Mouse (Mus musculus): ENCODE measurements around the gene Hvcn1.

Gene Hvcn1

DNA sequence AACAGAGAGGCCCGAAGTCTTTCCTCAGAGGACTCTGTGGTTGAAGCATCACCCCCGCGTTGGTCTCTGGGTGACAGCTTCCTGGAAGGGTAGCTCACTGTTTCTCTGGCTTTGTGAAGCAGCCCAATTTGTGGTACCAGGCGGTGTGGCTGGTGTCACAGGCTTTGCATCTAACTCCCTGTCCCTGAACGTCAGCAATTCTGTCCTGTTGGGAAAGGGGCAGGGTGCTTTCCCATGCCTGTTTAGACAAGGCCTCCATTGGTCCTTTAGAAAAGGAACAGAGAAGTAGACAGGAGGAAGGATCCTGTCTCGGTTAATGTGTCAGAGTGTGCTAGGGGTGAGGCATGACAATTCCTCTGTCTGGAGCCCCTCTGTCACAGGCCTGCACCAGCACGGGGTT, 12.3 kb downstream of the Hvcn1 start:
- POLR2A ChIA-PET, result interaction anchor here in 3 of 4 experiments (0.7 to 3.7 kb wide), 7 partner anchors 9 to 73 kb away, joined by 3 to 19 read pairs (median 4); no protein-coding TSS in a partner anchor

DNA sequence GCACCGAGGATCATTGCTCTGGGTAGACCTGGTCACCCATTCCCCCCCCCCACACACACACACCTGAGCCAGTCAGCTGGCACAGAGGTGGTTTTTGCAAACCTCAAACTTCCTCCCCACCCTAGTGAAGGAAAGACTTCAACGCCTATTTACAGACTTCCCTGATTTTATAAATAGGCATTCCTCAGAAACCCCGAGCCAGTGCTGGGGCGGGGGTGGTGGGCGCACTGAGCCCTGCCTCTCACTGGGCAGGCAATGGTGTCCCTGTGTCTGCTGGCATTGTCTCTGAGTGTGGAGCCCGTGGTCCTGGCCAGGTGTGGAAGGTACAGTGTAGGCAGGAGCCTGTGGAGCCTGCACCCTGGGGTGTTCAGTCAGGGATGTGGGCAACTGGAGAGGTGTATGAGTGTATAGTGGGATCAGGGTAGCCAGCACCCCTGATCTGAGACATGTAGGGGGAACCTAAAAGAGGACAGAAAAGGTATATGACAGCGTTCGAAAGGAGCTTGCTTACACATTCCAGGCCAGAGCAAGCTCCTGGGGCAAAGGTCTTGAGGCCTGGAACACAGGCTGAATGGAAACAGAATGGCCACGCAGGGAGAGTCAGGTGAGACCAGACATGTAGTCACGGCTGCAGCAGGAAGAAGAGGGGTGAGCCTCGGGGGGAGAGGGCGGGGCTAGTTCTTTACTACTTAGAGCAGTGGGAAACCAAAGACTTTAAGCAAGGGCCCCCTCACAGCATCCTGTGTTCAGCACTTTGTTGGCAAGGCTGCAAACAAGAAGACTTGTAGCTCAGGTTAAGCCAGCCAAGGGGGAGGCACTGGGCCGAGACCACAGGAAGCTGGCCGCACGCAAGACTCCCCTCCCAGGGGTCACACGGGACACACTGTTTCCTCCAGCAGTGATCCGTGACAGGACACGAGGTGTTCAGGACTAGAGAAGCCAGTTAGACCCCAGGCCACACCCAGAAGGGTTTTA, 13.3 kb downstream of the Hvcn1 start:
- ChIA-PET CTCF (interaction anchor here in 2 of 4 experiments (0.7 to 1.2 kb wide), 4 partner anchors 10 to 88 kb away, joined by 3 to 6 read pairs (median 3); partner anchors contain the start of gene Tctn1 (in 1 of the 2)), POLR2A (interaction anchor here in 3 of 4 experiments (0.6 to 3.7 kb wide), 12 partner anchors 8 to 178 kb away, joined by 3 to 19 read pairs (median 3); partner anchors contain the start of genes Arpc3 (in 1 of the 3), Ppp1cc (in 1 of the 3) and Tctn1 (in 1 of the 3))

More for the DNA sequence above, 12.3 kb downstream of the Hvcn1 start:
- CTCF ChIA-PET, result interaction anchor here in 1 of 4 experiments (0.5 kb wide), 1 partner anchor 12 kb away, joined by 4 read pairs; no protein-coding TSS in a partner anchor

DNA sequence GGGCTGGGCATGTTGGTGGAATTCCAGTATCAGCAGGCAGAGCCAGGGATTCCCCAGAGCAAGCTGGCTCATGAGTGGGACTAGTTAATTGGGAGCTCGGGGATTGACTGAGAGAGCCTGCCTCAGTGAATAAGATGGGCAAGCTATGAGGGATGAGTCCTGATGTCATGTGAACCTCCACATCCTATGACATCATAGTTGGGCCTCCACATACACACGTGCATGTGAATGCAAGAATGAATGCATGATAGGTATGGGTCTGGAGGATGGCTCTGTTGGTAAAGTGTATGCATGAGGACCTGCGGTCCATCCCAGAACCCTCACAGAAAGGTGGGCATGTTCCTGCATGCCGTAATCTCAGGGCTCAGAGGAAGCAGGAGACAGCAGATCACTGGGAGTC, 14.5 kb downstream of the Hvcn1 start:
- POLR2A ChIA-PET, result interaction anchor here in 2 of 4 experiments (0.8 to 3.7 kb wide), 8 partner anchors 9 to 63 kb away, joined by 3 to 19 read pairs (median 4); partner anchors contain the start of genes Ppp1cc (in 1 of the 2) and Tctn1 (in 1 of the 2)
- CTCF ChIA-PET, result interaction anchor here in 2 of 4 experiments (0.7 to 1.4 kb wide), 5 partner anchors 11 to 357 kb away, joined by 3 read pairs; no protein-coding TSS in a partner anchor

DNA sequence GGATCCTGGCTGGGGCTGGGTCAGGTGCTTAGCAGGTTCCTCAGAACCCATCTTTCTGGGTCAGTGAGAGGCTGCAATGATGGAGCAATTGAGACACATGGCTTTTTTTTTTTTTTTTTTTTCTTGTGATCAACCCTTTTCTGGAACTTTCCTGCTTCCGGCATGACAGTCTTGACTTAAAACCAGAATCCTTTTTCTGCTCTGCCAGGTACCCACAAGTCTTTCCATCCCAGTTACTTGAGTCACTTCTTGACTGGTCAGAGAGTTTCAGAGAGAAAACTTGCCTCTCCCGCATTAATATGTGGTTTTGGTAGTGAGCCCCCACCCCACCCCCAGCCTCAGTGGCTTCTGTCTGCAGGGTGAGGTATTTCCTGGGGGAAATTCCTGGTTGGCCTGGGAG, 17.7 kb downstream of the Hvcn1 start:
- ChIA-PET CTCF (no interaction called here), POLR2A (interaction anchor here in 1 of 4 experiments (0.6 kb wide), 1 partner anchor 19 kb away, joined by 3 read pairs; no protein-coding TSS in a partner anchor)

DNA sequence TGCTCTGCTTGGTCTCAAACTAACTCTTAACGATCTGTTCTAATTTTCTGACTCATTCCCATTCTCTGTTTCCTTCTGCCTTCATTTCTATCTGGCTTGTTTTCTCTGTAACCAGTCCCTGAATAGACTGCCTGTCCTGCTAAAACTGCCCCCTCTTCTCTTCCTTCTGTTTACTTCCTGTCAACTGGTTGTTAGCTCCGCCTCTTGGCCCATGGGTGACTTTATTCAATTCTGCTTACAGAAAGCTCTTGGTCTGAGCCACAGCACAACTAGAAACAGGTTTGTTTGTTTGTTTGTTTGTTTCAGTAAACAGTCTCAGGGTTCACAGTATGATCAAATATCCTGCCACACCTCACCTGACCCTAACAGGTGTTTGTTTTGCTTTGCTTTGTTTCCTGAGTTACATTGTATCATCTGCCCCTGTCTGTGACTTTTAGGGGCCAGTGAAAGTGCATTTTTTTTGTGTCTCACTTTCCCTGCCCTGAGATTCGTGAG, 21.7 kb downstream of the Hvcn1 start:
- ChIA-PET POLR2A (interaction anchor here in 3 of 4 experiments (0.7 to 1.8 kb wide), 15 partner anchors 9 to 168 kb away, joined by 3 to 8 read pairs (median 3); partner anchors contain the start of gene Tctn1 (in 1 of the 3)), CTCF (interaction anchor here in 2 of 4 experiments (0.5 to 0.8 kb wide), 2 partner anchors 82 to 86 kb away, joined by 3 to 4 read pairs; no protein-coding TSS in a partner anchor)

DNA sequence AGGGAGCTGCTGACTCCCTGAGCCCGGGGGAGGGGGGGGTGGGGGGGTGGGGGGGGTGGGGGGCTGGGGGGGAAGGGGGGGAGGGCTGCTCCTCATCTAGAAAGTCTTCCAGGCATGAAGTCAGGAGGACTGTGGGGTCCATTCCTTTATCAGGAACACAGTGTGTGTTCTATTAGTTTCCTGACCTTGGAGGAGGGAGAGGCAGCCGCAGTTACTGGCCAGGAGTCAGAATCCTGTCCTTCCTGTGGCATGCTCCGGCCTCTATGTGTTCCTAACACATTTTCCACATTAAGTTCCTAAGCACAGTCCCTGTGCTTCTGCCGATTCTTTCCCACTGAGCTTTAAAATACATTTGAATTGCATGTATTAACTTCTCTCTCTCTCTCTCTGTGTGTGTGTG, 22.2 kb downstream of the Hvcn1 start:
- ChIA-PET CTCF (interaction anchor here in 1 of 4 experiments (0.5 kb wide), 1 partner anchor 86 kb away, joined by 3 read pairs; no protein-coding TSS in a partner anchor), POLR2A (interaction anchor here in 3 of 4 experiments (0.9 to 1.8 kb wide), 14 partner anchors 9 to 168 kb away, joined by 3 to 8 read pairs (median 4); partner anchors contain the start of gene Tctn1 (in 1 of the 3))

DNA sequence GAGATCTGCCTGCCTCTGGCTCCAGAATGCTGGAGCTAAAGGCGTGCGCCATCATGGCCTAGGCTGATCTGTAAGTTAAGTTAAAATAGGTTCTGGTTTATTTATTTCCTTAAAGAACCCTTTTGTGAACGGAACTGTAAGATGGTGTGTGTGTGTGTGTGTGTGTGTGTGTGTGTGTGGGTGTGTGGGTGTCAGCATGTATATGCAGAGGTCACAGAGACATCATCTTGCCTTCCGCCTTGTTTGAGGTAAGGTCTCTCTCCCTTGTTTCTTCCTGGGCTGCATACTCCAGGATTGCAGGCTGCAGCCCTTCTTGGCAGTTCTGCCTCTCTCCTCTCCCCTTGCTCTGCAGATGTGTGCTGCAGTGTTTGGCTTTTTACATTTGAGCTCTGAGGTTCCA, 24.2 kb downstream of the Hvcn1 start:
- CTCF ChIA-PET, result no interaction called here
- POLR2A ChIA-PET, result interaction anchor here in 2 of 4 experiments (0.6 to 1.3 kb wide), 3 partner anchors 21 to 44 kb away, joined by 3 to 4 read pairs (median 3); no protein-coding TSS in a partner anchor

DNA sequence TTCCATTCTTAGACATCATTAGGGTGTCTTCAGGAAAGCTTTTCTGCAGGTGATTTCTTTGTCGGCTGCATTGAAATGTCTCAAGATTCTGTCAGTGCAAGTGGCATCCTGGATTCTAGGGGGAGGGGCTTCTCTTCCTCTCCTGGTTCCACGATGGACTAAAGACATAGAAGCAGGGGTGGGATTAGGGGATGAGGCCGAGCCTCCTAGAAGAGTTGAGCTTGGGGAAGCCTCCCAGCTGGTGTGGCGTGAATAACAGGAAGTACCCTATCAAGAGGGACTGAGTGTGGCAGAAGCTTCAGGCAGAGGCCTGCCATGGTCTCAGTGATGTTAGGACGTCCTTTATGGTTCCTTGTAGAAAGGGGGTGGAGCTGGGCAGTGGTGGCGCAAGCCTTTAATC, 24.8 kb downstream of the Hvcn1 start:
- POLR2A ChIA-PET, result interaction anchor here (0.5 to 1.5 kb wide), 5 partner anchors 9 to 40 kb away, joined by 3 to 4 read pairs (median 3); no protein-coding TSS in a partner anchor
- CTCF ChIA-PET, result interaction anchor here in 1 of 4 experiments (0.5 kb wide), 2 partner anchors 18 to 355 kb away, joined by 3 to 5 read pairs; no protein-coding TSS in a partner anchor

DNA sequence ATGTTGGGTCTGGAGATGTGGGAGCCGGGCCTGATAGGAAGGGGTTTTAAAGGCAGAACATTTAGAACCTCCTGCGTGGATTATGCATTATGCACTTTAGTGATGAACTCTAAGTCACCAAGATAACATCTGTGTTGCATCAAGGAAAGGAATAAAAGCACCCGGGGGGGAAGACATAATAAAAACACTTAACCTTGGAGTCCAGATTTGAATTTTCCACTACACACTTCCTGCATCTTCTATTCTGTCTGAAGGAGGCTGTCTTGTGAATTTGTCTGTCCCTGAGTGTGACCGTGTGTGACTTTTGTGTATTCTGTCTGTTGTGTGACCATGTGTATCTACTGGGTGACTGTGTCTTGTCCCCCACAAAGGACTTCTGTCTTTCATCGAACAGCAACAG, 25.4 kb downstream of the Hvcn1 start:
- POLR2A ChIA-PET, result interaction anchor here (0.5 to 1.5 kb wide), 5 partner anchors 8 to 152 kb away, joined by 3 to 4 read pairs (median 3); no protein-coding TSS in a partner anchor

DNA sequence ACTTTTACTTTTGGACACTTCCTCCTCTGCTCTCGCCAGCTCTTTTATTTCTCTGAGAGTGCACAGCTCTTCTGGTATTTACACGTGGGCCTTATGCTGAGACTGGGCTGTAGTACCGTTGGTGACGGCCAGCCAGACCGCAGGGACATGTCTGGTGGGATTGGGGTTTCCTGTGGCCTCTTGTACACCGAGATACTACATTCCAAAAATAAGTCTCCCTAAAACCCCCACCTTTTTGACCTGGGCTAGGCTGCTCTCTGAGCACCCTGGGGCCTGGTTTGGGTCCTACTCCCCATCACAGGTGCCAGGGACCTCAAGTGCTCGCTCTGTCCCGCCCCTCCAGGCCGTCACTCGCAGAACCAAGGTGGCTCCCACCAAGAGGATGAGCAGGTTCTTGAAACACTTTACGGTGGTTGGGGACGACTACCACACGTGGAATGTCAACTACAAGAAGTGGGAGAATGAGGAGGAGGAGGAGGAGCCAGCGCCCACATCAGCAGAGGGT, 26.5 kb downstream of the Hvcn1 start:
- CTCF ChIA-PET, result no interaction called here
- POLR2A ChIA-PET, result interaction anchor here in 2 of 4 experiments (1.2 to 1.5 kb wide), 2 partner anchors 42 to 153 kb away, joined by 3 read pairs; no protein-coding TSS in a partner anchor

More for the DNA sequence above, 25.4 kb downstream of the Hvcn1 start:
- CTCF ChIA-PET, result interaction anchor here in 1 of 4 experiments (0.5 kb wide), 1 partner anchor 19 kb away, joined by 3 read pairs; no protein-coding TSS in a partner anchor

DNA sequence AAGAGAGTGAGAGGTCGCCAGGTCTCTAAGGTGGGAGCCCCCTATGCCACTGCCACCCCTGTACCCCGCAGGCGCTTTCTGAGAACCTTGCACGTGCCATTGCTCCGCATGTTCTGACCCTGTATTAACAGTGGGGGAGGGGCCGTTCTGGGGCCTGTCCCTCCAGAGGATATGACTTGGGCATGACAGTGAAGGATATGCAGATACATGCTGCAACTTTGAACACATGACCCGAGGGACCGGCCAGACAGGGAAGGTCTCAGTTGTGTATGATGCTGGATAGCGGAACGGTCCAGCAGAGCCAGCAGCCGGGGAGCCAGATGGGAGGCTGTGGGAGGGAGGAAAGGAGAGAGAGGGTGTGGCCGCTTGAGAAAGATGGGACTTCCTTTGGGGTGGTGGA, 27.1 kb downstream of the Hvcn1 start:
- ChIA-PET CTCF (no interaction called here), POLR2A (interaction anchor here in 2 of 4 experiments (0.9 to 1.5 kb wide), 2 partner anchors 12 to 85 kb away, joined by 4 read pairs; no protein-coding TSS in a partner anchor)

DNA sequence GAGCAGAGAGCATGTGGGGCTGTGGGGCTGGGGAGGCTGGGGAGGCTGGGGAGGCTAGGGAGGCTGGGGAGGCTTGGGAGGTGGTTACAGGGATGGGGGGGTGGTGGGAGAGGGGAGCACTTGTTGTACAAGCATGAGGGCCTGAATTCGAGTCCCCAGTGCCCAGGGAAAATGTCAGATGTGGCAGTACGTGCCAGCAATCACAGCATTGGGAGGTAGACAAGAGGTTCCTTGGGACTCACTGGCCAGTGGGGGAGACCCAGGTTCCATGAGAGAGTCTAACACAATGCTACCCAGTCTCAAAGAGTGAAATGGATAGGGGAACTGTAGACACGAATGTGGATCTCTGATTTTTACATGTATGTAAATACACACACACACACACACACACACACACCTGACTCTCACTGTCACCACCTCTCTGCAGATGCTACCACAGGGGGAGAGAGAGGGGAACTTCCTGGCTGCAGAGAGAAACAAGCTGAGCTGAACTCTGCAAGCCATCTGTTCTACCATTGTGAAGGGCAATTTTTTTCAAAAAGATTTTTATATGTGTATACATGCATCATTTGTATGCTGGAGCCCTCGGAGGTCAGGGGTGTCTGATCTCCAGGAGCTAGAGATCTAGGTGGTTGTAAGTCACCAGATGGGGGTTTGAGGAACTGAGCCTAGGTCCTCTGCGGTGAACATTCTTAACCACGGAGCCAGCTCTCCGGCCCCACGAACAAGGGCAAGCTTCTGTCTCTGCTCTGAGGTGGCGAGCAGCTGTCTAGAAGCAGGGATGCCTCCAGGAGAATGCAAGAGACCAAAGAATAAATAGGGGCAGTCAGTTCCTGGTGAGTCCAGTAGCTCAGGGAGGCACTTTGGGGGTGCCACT, 28.0 kb downstream of the Hvcn1 start:
- CTCF ChIA-PET, result interaction anchor here in 2 of 4 experiments (0.6 to 1.0 kb wide), 2 partner anchors 30 to 847 kb away, joined by 3 to 4 read pairs; partner anchors contain the start of gene Tctn1 (in 1 of the 2)
- POLR2A ChIA-PET, result interaction anchor here in 3 of 4 experiments (0.9 to 1.5 kb wide), 3 partner anchors 12 to 86 kb away, joined by 3 to 4 read pairs (median 4); no protein-coding TSS in a partner anchor

DNA sequence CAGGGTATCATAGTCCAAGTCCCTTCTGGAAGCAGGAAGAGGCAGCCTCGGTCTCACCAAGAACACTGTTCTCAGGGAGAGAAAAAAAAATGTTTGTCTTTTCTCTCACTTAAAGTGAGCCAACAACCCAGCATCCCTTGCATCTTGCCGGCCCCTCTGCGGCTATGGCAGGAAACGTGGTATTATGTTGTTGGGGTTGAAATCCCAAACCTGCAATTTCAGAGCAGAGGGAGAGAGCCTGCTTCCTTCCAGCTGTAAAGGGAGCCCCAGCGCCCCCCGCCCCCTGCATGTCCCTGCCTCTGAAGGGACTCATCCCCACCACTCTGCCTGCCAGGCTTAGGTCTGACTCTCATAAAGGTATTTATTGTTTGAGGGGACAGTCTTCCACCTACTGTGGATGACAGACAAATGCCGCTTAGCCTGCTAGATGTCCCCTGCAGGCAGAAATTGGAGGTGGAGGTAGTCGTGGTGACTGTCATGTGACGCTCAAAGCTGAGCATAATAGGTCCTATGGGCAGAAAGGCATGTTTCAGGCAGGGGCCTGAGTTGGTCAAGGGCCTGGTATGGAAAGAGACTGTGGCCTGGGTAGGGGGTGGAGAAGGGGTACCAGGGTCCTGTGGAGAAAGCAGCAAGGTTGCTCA, 28.7 kb downstream of the Hvcn1 start:
- ChIA-PET POLR2A (interaction anchor here in 1 of 4 experiments (1.2 kb wide), 1 partner anchor 57 kb away, joined by 3 read pairs; no protein-coding TSS in a partner anchor), CTCF (interaction anchor here in 1 of 4 experiments (1.0 kb wide), 1 partner anchor 29 kb away, joined by 4 read pairs; the partner anchor contains the start of gene Tctn1)

DNA sequence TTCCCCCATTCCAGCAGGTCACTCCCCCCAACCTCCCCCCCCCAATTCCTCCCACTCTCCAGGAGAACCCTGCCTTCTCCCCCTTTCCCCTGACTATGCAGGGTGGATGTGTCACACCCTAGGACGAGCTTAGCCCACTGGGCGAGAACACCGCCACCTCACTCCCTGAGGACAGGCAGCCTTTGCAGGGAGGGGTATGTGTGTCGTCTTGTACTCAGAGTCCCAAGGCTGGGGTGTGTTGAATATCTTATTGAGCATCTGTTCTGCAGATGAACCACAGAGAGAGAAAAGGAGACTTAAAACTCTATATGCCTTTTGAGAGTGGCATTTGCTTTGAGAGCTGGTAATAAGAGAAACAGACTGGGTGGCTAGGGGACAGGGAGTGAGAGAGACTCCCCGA, 30.6 kb downstream of the Hvcn1 start:
- POLR2A ChIA-PET, result interaction anchor here in 2 of 4 experiments (1.1 to 1.5 kb wide), 3 partner anchors 19 to 46 kb away, joined by 4 to 7 read pairs (median 5); partner anchors contain the start of gene Tctn1 (in 1 of the 2)
- CTCF ChIA-PET, result interaction anchor here in 1 of 4 experiments (0.9 kb wide), 1 partner anchor 27 kb away, joined by 3 read pairs; the partner anchor contains the start of gene Tctn1

DNA sequence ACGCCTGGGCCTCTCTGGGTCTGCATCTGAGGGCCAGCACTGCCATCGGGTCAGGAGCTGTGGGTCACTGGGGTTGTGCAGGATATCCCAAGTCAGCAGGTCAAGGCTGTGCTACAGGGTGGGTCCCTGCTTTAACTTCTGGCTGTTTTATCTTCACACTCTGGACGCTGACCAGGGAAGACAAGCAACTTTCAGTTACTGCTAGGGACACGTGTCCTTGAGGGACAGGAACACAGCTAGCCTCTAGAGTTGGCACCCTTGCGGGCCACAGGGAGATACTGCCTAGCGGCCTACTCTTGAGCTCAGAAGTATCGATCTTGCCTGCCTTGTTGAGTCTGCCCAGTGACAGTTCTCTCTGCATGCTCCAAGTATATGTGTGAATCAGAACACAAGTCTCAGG, 33.0 kb downstream of the Hvcn1 start:
- ChIA-PET CTCF (interaction anchor here in 3 of 4 experiments (0.6 to 1.3 kb wide), 5 partner anchors 12 to 140 kb away, joined by 3 to 7 read pairs (median 3); partner anchors contain the start of gene Tctn1 (in 1 of the 3)), POLR2A (interaction anchor here (0.5 to 2.2 kb wide), 12 partner anchors 10 to 273 kb away, joined by 3 to 9 read pairs (median 4); partner anchors contain the start of gene Tctn1 (in 2 of the 4))

DNA sequence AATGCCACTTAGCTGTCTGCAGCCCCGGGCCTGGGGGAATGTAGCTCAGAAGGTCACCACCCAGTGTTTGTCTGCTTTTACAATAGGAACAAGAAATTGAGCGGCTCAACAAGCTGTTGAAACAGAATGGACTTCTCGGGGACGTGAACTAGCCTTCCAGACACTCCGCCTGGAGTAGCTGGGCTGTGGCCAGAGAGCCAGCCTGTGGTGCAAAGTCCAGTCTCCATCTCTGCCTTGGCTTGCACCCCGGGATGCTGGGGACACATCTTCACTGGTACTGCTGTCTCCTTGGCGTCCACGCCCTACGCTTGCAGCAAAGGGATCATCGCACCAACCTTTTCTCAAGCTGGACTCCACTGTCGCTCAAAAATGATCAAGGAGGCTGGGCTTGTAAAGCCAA, 33.9 kb downstream of the Hvcn1 start:
- POLR2A ChIA-PET, result interaction anchor here (0.6 to 2.2 kb wide), 20 partner anchors 9 to 142 kb away, joined by 3 to 9 read pairs (median 3); partner anchors contain the start of gene Tctn1 (in 1 of the 4)
- CTCF ChIA-PET, result interaction anchor here in 3 of 4 experiments (0.5 to 1.3 kb wide), 5 partner anchors 48 to 1124 kb away, joined by 3 to 5 read pairs (median 4); no protein-coding TSS in a partner anchor

Measured in embryonic stem cell, embryonic (primary cell).